Mouse (Mus musculus) naive thymus-derived CD4-positive, alpha-beta T cell, adult 2 months (primary cell): ENCODE data around the gene Plod1.

ENCODE experiments used
- DNase-seq: peaks from one replicate; pipeline ENCODE4 v3.0.0-alpha.2; 2011; ENCODE audit warnings: low read depth

Plod1 gene

DNA sequence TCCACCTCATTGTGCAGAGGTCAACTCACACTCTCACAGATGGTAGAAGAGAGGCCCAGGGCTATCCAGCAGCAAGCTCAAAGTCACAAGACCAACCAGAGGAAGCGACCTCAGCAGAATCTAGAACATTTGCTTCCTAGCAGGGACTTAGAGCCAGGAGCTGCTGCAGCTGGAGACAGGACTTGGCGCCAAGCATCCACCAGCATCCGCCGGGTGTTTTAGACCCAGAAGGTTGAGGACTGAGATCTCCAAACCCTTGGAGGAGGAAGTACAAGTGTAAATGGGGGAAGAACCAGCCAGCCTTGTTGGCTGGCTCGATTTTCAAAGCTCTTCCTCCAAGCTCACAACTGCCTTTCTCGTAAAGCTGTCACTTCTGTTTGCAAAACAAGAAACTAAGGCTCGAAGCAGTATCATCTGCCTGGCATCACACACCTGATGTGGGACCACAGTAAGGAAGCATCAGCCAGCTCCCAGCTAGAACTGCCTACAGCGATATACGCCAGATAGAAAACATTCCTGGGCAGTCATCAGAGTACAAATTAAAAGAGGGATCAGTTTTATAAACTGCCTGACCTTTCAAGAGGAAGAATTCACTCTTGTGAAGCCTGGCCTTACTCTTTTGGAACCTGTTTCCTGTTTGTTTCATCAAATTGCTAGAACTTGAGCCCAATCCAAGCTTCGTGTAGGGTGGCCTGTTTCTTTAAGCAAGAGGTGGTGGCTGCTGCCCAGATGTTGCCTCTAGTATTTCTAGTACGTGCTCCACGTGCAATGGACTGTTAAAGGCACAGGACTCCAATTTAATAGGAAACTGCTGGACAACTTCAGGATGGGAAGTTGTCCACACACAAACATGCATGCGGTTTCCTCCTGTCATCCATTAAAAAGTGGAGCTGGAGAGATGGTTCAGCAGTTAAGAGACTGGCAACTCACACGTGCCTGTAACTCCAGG is 1.9 kb upstream of the Plod1 start:
- DNase-seq: no peak

DNA sequence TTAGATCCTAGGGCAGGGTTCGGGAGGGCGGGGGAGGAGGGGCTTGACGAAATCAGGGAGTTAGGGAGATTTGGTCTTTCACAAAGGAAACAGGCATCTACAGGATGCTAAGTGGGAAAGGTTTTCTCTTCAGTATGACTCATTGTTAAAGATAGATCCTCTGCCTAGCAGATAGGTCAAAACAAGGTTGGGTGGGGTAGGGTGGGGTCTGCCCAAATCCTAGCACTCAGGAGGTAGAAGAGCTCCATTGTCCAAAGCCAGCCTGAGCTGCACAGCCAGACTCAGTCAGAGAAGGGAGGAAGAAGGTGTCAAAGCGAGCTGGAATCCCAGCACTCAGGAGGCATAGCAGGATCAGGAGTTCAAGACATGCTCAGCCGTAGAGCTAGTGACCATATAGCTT is 919 bp upstream of the Plod1 start:
- DNase-seq: no peak

GRCm38 (mm10) chr4:147937021-147937420 is 454 bp upstream of the Plod1 start:
- DNase-seq: no peak

GRCm38 (mm10) chr4:147935904-147936303 is 663 bp downstream of the Plod1 start:
- DNase-seq: peak; percentile 27

DNA sequence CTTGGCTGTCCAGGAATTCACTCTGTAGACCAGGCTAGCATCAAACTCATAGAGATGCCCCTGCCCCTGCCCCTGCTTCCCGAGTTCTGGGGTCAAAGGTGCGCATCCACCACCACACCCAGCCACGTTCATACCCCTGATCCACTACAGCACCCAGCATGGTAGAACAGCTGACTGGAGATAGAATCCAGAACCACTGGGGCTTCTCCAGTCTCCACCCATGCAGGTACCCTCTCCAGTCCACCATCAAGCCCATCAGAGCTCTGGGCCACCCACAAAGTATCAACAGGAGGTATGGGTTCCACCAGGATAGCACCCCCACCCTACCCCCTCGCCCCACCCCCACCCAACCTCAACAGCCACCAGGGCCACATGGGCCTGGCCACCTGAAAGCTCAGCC is 2.0 kb downstream of the Plod1 start:
- no peak for DNase-seq

GRCm38 (mm10) chr4:147934134-147934533 is 2.4 kb downstream of the Plod1 start:
- DNase-seq: no peak

DNA sequence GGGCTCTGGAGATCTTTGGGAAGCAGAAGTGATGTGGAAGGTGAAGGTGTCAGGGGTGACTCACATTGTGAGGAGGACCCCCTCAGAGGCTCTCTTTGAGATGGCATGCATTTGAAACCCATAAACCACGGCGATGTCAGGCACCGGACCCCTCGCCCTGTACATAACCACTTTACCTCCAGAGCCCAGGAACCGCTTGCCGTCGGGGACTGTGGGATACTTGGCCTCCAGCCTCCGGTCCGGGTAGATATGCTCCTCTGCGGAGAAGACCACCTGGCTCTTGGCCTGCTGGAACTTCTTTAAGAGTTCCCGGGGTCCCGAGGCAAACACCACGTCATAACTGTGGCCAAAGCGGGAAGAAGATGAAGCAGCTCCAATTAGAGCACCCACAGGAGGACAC is 5.6 kb downstream of the Plod1 start:
- DNase-seq: no peak

- no peak for DNase-seq
Measured at GRCm38 (mm10) chr4:147928540-147928939, 8.0 kb downstream of the Plod1 start.

- no peak for DNase-seq
Measured at GRCm38 (mm10) chr4:147928136-147928535, 8.4 kb downstream of the Plod1 start.

GRCm38 (mm10) chr4:147927705-147928104 is 8.9 kb downstream of the Plod1 start:
- DNase-seq: no peak

- DNase-seq: no peak
Measured at GRCm38 (mm10) chr4:147922341-147922740, 14.2 kb downstream of the Plod1 start.

DNA sequence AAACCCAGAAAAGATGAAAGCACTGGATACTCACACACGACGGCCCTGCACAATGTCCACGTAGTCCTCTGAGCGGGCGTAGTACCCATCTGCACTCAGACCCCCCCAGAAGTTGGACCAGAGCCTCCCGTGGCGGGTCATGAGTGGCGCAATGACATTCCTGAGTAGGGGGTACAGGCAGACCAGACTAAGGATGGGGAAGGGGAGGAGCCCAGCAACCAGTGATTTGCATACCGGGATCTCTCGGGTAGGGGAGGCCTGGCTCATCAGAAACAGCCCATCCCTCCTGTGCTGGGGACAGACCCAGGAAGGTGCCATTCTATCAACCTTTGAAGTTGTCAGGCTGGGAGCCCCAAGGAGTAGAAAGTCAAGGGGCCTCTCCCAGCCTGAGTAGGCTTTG is 15.6 kb downstream of the Plod1 start:
- DNase-seq: no peak

DNA sequence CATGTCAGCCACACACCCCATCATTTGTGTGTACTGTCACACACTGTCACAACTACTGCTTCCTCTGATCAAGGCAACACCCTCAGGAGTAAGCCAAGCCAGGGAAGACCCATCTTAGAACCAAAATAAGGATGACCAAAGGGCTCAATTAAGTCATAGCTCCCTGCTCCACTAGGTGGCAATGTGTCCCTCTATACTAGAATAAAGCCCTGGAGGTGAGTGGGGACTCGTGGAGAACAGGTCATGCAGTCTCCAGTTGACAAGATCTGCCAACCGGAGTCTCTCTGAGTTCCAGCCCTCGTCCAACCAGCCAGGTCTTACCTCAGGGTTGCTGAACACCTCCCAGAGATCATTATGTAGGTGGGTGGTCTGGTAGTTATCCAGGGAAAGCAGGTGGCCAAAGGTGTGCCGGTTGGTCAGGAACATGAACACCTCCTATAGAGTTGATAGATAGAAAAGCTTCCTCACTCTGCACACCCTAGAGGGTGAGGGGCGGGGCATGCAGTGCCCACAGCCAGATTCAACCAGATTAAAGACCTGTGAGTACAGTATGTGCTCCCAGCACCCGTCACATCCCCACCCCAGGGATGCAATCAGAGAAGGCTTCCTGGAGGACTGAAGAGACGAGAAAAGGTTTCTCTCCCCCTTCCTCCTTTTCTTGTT is 18.0 kb downstream of the Plod1 start:
- peak; percentile 45 for DNase-seq

GRCm38 (mm10) chr4:147909486-147909885 is 27.1 kb downstream of the Plod1 start:
- no peak for DNase-seq

DNA sequence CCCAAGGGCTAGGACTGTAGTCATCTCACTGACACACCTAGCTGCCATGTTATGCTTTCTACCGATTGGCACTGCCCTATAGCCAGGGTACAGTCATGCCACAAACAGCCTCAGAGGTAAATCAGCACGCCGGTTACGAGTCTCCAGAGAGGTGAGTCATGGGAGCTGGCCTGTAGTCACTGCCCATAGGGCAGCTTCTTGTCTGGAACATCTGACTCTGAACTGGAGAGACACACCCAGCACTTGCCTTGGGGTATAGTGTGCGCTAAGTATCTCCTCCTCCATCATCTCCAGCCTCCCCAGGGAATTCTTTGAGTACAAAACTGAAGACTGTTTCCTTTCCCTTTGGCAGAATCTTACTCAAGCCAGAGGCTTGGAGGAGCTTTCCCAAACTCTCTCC is 30.3 kb downstream of the Plod1 start:
- DNase-seq: no peak

GRCm38 (mm10) chr4:147905090-147905659 is 31.4 kb downstream of the Plod1 start:
- no peak for DNase-seq

DNA sequence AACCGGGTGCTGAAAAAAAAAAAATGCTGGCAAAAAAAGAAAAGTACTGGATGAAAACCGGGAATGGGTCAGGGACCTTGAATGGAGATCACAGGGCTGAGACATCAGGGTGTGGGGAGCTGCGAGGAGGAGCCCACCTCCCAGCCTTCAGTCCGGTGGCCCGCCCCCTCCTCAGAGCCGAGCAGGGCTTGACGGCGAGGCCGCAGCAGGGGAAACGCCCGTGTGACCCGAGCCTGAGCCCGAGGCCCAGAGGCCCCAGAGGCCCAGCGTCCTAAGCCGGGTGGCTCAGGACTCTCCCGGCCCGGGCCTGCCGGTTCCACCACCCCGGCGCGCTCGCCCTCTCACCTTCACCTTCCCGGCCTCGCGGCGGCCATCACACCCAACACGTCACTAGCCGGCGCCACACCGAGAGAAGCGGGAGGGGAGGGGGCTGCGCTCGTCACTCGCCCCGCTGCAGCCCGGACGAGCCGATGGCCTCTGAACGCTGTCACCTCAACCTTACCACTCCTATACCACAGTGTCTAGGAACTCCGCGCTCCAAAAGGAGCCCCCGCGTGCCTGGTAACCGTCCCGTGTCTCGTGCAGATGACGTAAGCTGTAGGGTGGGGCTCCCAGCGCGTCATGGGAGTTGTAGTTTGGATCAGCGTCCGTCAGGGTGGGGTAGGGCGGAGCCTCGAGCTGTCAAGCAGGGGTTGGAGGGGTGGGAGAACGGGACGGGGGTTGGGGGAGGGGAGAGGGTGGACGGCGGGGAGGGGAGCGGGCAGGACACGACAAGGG is 32.1 kb downstream of the Plod1 start, which contains the start of gene Mfn2:
TSS of gene Mfn2 (minus strand) at position 392 of the 777 bp plus-strand sequence.
- DNase-seq: peak; percentile 93

DNA sequence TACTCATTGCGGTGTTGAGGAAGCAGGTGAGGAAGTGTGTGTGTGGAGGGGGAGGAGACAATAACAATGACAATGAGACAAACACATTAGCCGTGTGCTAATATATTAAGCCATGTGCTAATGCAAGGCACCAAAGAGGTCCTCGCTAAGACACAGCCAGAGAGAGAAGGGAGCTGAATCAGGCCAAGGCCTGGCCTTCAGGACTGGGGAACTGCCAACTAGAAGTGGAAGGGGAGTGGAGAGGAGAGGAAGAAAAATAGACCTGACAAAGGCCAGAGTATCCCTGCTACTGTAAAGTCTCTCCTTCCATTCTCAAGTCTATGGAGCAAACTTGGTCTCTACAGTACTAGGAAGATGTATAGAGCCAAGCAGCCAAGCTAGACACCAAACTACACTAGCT is 33.0 kb downstream of the Plod1 start:
- DNase-seq: no peak

GRCm38 (mm10) chr4:147902906-147903500 is 33.6 kb downstream of the Plod1 start:
- no peak for DNase-seq

DNA sequence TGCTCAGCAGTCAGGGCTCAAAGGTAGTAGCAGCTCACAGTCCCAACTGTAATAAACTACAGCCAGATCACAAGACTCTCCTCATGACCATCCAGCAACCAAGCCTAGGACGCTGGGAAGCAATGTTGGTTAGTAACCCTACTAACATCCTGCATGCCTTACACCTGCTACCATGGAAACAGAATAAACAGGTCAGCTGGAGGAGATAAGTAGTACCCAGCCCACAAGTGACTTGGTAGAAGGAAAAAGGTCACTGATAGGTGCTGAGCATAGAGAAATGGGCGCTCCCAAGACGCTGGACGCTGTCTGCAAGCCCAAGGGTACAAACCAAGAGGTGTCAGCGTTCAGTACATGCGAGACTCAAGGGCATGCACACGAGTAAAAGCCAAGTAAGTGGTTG is 36.1 kb downstream of the Plod1 start:
- DNase-seq: no peak

DNA sequence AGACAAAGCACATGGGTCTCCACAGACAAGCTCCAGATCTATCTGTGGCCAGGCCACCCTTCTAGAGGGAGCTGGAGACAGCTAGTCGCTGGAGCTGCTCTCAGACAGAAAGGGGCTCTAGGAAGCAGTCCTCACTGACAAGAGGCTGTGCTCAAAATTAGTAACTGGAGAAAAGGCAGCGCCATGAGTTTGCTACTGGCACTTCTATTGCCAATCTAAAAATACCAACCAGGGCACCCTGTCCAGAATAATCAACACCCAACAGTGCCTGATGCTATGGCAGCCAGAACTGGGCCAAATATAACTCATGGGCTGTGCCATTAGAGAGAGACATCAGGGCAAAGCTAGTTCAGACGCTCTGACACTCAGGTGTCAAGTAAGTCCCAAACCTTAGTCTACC is 39.2 kb downstream of the Plod1 start:
- no peak for DNase-seq

DNA sequence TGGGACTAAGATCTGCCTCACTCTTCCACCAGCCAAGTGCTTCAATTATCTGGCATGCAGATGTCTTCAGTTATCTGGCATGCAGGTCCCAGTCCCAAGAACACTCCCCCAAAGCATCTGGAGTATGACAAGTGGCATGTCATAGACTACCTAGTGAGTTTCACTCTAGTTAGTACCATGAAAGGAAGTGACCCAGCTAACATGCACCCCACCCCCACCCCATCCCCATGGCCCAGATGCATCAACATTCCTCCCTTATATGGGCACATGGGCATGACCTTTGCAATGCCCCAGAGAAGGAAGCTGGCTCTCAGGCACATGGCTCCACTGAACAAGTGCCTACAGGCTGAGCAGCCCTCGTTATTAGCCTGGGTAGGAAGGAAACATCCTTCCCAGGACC is 40.2 kb downstream of the Plod1 start:
- no peak for DNase-seq
